Mouse (Mus musculus) splenic B cell, adult 2 months (primary cell): ENCODE results near the gene Macrod1.

ENCODE experiments used
- DNase-seq: peaks from one replicate; pipeline ENCODE4 v3.0.0-alpha.2; 2011; ENCODE audit warnings: low read depth, low spot score
- H3K27me3 ChIP-seq: 2 replicates; pipeline ENCODE4 v1.6.1; 2012; ENCODE audit warnings: mild to moderate bottlenecking, low read length, moderate library complexity, mixed read lengths; ENCODE audit not compliant: control insufficient read depth, poor library complexity, insufficient read depth, severe bottlenecking
- H3K36me3 ChIP-seq: 2 replicates; pipeline ENCODE4 v1.6.1; 2012; ENCODE audit warnings: mild to moderate bottlenecking, low read length, moderate library complexity, mixed read lengths; ENCODE audit not compliant: control insufficient read depth, poor library complexity, insufficient read depth, severe bottlenecking

Gene Macrod1

DNA sequence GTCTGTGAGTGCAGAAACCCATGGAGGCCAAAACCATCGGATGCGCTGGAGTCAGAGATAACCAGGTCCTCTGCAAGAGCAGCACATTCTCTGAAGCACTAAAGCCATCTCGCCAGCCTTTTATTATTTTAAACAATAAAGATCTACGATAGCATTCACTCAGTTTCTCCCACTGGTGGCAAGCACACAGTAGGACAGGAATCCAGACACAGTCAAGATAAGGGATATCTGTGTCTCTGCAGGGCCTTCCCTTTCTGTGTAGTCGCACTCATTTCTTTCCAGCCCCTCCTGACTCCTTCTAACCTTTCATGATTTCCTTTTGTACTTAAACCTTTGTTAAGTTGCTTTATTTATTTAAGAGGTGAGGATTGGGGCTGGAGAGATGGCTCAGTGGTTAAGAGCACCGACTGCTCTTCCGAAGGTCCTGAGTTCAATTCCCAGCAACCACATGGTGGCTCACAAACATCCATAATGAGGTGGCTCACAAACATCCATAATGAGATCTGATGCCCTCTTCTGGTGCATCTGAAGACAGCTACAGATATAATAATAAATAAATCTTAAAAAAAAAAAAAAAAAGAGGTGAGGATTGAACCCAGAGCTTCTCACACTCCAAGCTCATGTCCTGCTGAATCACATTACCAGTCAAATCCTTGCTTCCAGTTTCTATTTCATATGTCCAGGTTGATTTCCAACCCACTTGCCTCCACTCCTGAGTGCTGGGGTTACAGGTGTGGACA lies 153.5 kb downstream of the Macrod1 start:
- Histone ChIP-seq H3K27me3 (no peaks in the 10 kb centered on the region), H3K36me3 (no peaks in the 10 kb centered on the region; the same call in 1 of the 2 replicates)
- DNase-seq: no peak

DNA sequence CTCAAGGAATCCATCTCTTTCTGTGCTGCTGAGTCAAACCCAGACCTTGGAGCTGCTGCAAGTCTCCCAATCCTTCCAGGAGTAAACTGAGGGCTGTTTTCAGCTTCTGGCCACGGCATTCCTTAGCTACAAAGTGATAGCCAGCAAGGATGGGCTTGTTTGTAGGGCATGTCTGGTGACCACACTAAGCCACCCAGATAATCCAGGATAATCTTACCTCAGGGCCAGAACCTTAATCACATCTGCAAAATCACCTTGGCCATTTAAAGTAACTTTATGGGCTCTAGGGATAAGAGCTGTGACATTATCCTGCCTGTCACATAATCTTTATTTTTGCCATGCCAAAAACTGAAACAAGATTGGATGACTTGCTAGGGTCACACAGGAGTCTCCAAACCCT lies 155.6 kb downstream of the Macrod1 start:
- Histone ChIP-seq H3K27me3 (no peaks in the 10 kb centered on the region), H3K36me3 (no peaks in the 10 kb centered on the region; the same call in 1 of the 2 replicates)
- no peak for DNase-seq

DNA sequence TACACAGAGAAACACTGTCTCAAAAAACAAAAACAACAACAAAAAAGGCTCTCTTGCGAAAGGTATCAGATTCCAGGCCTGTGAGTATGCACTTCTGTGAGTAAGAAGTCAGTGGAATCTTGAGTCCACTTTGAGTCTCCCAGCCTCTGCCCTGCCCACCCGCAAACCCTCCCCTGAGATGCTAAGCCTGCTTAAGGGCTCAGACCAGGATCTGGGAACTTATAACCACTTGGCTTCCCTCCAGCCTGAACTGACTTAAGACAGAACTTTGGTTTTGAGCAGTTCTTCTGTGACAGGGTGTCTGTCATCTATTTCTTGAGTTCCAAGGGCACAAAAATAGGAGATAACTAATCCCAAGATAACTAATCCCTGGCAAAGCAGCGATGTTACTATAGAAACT lies 156.4 kb downstream of the Macrod1 start:
- no peaks in the 10 kb centered on the region for H3K27me3 ChIP-seq
- DNase-seq: no peak

DNA sequence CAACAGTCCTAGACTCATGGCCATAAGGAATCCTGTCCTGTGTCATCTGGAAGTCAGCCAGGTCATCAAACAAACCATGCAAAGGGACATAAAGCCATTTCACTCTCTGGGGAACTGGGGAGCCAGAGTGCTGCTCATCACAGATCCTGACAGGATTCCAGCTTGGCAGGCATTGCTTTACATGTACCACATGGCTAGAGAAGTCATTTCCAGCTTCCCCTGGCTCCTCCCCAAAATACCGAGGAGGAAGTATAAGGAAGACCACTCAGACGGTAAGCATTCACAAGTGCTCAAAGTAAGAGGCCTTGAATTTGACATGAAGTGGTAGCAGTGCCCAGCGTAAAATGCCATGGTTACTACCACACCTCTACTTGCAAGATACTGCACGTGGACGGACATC lies 157.9 kb downstream of the Macrod1 start:
- Histone ChIP-seq H3K27me3 (no peaks in the 10 kb centered on the region), H3K36me3 (no peaks in the 10 kb centered on the region; the same call in 1 of the 2 replicates)
- no peak for DNase-seq

More for the DNA sequence above, 156.4 kb downstream of the Macrod1 start:
- H3K36me3 ChIP-seq: no peaks in the 10 kb centered on the region; the same call in 1 of the 2 replicates

DNA sequence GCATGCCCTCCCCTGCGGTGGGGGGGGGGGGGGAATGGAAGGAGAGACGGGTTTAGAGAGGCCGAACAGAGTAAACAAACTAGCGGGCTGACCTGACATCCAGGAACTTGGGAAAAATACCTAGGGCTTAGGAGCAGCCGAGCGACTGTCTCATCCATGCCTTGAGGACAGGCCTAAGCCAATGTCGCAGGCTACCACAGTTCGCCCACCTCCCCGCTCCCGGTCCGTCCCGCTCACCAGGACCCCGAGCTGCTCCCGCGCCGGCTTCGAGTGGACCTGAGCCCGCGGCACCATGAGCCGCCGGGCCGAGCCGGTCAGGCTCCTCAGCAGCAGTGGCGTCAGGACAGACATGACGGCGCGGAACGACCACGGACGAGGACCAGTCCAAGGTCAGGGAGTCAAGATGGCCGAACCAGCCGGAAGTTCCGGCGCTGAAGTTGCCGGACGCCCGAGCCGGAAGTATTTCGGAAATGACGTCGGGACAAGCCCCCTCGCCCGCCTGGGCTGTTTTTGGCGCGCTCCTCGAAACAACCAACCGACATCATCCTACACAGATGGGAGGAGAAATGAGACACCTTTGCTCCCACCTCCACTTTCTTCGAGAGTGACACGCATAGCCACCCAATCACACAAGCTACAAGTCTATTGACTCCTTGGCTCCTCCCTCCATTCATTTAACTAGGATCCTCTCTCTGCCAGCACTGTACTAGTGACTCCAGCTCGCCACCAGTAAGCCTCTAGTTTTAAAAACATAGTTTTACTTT lies 160.7 kb downstream of the Macrod1 start, which contains the start of gene Cox8a:
Gene Cox8a, minus strand, starts transcription at position 455 of the 764 bp plus-strand sequence.
- no peaks in the 10 kb centered on the region; the same call in 1 of the 2 replicates for H3K36me3 ChIP-seq
- no peaks in the 10 kb centered on the region for H3K27me3 ChIP-seq
- peak; percentile 98 for DNase-seq

DNA sequence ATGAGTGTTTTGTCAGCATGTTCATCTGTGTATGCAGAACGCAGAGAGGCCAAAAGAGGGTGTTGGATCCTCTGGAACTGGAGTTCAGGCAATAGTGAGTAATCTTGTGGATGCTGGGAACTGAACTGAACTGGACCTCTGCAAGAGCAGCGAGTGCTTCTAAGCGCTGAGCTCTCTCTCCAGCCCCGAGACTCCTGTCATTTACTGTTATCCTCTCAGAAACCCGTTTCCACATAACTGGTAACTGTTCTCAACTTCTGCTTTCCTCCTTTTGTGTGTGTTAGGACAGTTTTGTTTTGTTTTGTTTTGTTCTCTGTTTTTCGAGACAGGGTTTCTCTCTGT lies 161.3 kb downstream of the Macrod1 start:
- peak; percentile 31 for DNase-seq
- no peaks in the 10 kb centered on the region for H3K27me3 ChIP-seq
- H3K36me3 ChIP-seq: no peaks in the 10 kb centered on the region; the same call in 1 of the 2 replicates

DNA sequence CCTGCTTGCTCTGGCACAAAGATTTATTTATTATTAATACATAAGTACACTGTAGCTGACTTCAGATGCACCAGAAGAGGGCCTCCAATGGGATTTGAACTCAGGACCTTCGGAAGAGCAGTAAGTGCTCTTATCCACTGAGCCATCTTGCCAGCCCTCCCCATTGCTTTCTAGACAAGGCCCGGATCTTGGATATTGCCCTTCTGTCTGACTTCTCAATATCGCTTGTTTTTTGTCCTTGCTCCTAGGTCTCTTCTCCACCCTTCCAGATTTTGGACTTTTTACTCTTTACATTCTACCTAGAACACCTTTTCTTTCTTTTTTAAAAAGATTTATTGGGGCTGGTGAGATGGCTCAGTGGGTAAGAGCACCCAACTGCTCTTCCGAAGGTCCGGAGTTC lies 162.1 kb downstream of the Macrod1 start:
- H3K36me3 ChIP-seq: no peaks in the 10 kb centered on the region; the same call in 1 of the 2 replicates
- DNase-seq: no peak
- H3K27me3 ChIP-seq: no peaks in the 10 kb centered on the region

DNA sequence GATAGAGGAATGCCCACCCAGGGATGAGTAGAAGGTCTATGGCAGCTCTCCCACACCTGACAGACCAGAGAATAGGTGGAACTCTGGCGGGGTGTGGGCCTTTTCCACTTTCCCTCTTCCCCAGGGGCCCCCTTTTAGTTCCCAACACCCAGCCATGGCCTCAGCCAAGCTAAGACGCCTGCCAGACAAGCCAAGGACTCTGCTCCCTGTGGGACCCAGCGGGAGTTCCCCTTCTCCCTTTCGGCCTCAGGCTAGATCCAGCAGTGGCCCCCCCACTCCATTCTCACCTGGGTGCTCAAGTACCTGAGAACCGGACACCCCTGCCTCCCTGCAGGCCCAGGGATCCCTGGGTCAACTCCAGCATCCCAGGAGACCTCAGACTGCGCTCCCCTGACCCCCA lies 165.6 kb downstream of the Macrod1 start:
- H3K36me3 ChIP-seq: no peaks in the 10 kb centered on the region
- no peak for DNase-seq
- no peaks in the 10 kb centered on the region for H3K27me3 ChIP-seq

DNA sequence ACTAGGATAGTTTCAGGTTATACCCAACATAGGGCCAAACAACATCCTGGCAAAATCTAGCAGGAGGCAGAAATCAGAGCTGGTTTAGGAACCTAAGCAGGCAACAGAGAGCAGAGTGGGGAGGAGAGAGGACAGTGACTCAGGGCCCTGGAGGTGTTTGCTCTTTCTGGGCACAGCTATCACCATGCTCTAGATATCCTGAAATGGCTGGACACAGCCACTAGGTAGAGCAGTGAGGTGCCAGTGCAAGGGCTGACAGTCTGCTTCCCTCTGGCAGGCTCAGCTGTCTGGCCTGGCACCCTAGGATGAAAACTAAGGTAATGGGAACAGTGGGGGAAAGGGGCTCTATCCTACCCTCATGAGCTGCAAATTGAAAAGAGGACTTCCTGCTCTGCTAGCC lies 166.9 kb downstream of the Macrod1 start:
- Histone ChIP-seq H3K36me3 (no peaks in the 10 kb centered on the region), H3K27me3 (no peaks in the 10 kb centered on the region)
- no peak for DNase-seq

DNA sequence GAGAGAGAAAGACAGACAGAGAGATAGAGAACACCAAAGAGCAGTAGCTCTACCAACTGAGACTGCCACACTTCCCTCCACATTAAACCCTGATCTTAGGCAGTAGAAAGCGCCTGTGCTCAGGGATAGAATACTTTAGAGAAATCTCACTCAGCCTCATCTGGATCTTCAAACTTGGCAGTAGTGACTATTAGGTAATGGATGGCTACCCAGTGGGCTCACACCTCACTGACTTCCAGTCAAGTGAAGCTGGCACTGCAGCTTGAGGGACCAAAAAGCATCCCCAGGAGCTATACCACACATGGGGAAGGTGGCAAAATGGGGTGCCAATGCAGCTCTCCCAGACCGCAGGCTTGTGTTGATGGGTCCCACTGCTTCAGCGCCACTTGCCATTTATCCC lies 167.6 kb downstream of the Macrod1 start:
- Histone ChIP-seq H3K36me3 (no peaks in the 10 kb centered on the region; the same call in 1 of the 2 replicates), H3K27me3 (no peaks in the 10 kb centered on the region)
- DNase-seq: no peak

DNA sequence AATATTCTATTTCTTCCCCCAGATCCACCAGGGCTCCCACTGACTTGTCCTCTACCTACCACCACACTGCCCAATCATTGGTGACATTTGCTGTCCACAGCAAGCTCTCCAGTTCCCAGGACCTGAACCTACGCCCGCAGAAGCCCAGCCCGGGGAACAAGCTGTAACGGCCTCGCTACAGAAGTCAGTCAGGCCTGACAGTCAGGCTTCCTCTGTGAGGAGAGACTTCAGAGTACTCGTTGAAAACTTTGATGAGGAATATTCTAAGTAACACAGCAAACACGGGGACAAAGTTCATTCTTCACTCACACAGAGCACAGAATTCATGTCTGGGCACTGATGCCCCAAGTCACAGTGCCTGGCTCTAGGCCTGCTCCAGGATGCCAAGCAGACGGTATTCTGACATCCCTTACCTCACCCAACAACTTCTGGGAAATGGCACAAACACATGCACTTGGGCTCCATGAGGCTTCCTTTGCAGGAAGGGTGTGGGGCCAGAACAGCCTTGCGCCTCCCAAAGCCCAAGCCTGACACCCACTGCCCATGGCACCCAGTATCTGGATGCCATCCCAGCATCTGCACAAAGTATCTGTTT lies 168.6 kb downstream of the Macrod1 start:
- Histone ChIP-seq H3K36me3 (no peaks in the 10 kb centered on the region; the same call in 1 of the 2 replicates), H3K27me3 (no peaks in the 10 kb centered on the region)
- DNase-seq: no peak

DNA sequence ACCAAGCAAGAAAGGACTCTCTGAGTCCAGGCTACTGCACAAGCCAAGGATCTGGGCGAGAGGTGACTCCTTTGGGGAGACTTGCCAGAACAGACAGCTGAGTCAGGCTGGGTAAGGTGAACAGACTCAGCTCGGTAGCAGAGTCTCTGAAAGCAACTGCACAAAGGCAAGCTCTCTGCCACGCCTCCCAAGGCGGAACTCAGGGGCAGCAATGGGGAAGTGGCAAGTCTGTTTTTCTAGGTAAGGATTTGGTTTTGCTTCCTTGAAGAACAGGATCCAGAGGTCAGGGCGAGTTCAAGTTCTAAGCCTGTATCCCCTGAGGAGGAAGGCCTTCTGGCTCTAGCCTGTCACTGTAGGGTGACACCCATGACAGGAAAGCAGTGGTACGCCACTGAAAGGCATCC lies 169.9 kb downstream of the Macrod1 start:
- no peaks in the 10 kb centered on the region; the same call in 1 of the 2 replicates for H3K36me3 ChIP-seq
- DNase-seq: peak; percentile 70
- no peaks in the 10 kb centered on the region for H3K27me3 ChIP-seq

DNA sequence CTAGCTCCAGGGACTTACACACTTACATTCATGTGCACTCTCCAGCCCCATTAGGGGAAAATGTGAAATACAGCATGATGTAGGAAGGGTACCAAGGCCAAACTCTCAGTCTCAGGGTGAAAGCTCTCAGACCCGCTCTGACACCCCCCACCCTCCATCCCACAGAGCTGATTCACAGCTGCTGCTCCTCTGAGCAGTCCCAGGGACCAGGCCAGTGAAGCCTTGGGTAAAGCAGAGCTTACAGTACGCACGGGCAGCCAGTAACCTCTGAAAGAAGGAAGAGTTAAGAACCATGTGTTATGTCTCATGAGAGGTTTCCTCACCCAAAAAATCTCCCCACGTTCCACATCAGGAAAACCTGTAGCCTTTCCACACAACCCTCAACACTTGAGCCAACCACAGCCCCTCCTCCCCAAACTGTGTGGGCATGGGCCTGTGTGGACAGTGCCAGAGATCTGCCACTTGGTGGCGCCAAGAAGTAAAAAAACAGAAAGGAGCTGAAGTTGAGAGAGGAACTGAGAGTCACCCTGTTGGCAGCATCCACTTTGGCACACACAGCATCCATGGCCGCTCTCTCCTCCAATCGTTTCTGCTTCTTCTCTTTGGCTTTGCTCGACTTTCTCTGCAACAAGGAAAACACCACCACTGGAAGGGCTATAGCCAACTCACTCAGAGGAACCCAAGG lies 178.1 kb downstream of the Macrod1 start:
- no peaks in the 10 kb centered on the region for H3K36me3 ChIP-seq
- peak; percentile 90 for DNase-seq
- no peaks in the 10 kb centered on the region for H3K27me3 ChIP-seq

DNA sequence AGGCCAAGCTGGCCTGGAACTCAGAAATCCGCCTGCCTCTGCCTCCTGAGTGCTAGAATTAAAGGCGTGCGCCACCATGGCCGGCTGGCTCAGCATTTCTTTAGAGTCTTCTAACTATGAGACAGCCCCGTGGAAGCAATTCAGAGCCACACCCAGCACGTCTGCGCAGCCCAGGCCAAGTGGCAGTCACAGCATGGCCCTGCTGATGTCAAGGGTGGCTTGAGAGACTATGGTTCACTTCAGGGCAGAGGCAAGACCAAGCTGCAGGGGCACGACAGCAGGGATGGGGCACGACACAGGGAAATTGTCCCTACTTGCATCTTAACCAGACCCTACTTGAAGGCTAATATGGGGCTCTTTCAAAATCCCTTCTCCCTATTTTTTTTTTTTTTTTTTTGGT lies 178.9 kb downstream of the Macrod1 start:
- DNase-seq: no peak
- Histone ChIP-seq H3K36me3 (no peaks in the 10 kb centered on the region), H3K27me3 (no peaks in the 10 kb centered on the region)
